Mouse (Mus musculus): ENCODE measurements around the gene Garnl3. TPM values are rescaled to one million over a fixed set of nuclear protein-coding genes. Genes with fewer than 3 reads are reported as not detected.

Gene Garnl3
- polyA plus RNA-seq, 1 experiment = 124 TPM

DNA sequence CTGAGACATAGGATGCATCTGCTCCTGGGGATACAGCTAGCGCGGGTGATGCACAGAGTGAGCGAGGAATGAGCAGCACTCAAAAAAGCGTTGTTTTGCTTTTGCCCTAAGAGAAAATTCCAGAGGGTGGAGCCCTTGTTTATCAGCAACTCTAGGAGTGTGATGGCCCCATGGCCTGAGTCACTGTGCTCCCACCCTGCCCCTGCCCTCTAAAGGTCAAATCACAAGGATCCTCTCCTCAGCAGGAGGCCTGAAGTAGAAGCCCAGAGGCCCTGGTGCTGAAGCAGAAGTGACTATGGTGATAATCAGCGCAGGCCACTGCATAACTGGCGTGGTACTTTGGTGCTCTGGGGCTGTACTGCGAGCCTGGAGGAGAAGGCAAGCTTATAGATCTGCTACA lies 28.1 kb upstream of the Garnl3 start:
- TF ChIP-seq CTCF (IDR thresholded peaks at IDR 0.05; ENCODE audit: extremely low read depth, insufficient read depth, low read length) (no peak), POLR2A (IDR thresholded peaks at IDR 0.05; ENCODE audit: extremely low read depth, insufficient read depth, low read length) (no peak)
- H3K4me1 ChIP-seq (ENCODE audit: control insufficient read depth, insufficient read depth, low read length) = peaks cover 5% of the 10 kb centered on the region
- H3K27ac ChIP-seq (ENCODE audit: insufficient read depth, low read length) = peak overlapping the region; percentile 14; the same call in 1 of the 2 replicates
- H3K4me3 ChIP-seq (ENCODE audit: insufficient read depth, low read length) = no peak overlapping the region

- H3K4me3 ChIP-seq (ENCODE audit: insufficient read depth, low read length) = no peak overlapping the region
- no peak for TF ChIP-seq CTCF (IDR thresholded peaks at IDR 0.05; ENCODE audit: extremely low read depth, insufficient read depth, low read length)
- no peak for TF ChIP-seq POLR2A (IDR thresholded peaks at IDR 0.05; ENCODE audit: extremely low read depth, insufficient read depth, low read length)
These were observed 27.4 kb upstream of the Garnl3 start for GRCm38 (mm10) chr2:33158895-33159294.

DNA sequence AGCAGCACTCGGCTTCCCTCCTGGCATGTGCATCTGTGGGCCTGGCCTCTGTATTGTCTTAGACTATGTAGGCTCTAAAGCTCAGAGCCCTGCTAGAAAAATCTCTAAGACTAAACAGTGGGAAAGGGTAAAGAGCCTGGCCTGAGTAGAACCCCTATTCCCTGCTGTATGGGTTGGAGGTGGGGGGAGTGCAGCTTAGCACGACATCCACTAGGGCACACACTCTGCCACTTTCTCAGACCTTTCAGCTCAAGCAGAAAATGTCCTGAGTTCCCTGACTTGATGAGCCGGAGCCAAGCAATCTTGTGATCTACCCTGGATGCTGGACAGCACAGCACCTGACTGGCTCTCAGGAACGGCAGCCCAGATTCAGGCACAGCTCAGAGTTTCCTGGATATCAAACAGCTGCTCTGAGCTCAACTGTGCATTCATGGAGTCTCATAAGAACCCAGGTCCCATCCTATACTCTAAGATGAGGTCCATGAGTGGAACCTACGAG lies 24.9 kb upstream of the Garnl3 start:
- no peak overlapping the region for H3K4me3 ChIP-seq (ENCODE audit: insufficient read depth, low read length)
- TF ChIP-seq CTCF (IDR thresholded peaks at IDR 0.05; ENCODE audit: extremely low read depth, insufficient read depth, low read length) (no peak), POLR2A (IDR thresholded peaks at IDR 0.05; ENCODE audit: extremely low read depth, insufficient read depth, low read length) (no peak)
- H3K27ac ChIP-seq (ENCODE audit: insufficient read depth, low read length) = no peak overlapping the region
- H3K4me1 ChIP-seq (ENCODE audit: control insufficient read depth, insufficient read depth, low read length) = peaks cover 5% of the 10 kb centered on the region

More at GRCm38 (mm10) chr2:33158895-33159294, 27.4 kb upstream of the Garnl3 start:
- Histone ChIP-seq H3K4me1 (ENCODE audit: control insufficient read depth, insufficient read depth, low read length) (peaks cover 5% of the 10 kb centered on the region), H3K27ac (ENCODE audit: insufficient read depth, low read length) (no peak overlapping the region)

GRCm38 (mm10) chr2:33154751-33155372 lies 23.4 kb upstream of the Garnl3 start:
- Histone ChIP-seq H3K4me3 (ENCODE audit: insufficient read depth, low read length) (no peak overlapping the region), H3K4me1 (ENCODE audit: control insufficient read depth, insufficient read depth, low read length) (peaks cover 3% of the 10 kb centered on the region), H3K27ac (ENCODE audit: insufficient read depth, low read length) (no peak overlapping the region)
- TF ChIP-seq CTCF (IDR thresholded peaks at IDR 0.05; ENCODE audit: extremely low read depth, insufficient read depth, low read length) (peak; percentile 97), POLR2A (IDR thresholded peaks at IDR 0.05; ENCODE audit: extremely low read depth, insufficient read depth, low read length) (no peak)

- TF ChIP-seq POLR2A (IDR thresholded peaks at IDR 0.05; ENCODE audit: extremely low read depth, insufficient read depth, low read length) (no peak), CTCF (IDR thresholded peaks at IDR 0.05; ENCODE audit: extremely low read depth, insufficient read depth, low read length) (no peak)
- Histone ChIP-seq H3K4me3 (ENCODE audit: insufficient read depth, low read length) (no peak overlapping the region), H3K27ac (ENCODE audit: insufficient read depth, low read length) (no peak overlapping the region), H3K4me1 (ENCODE audit: control insufficient read depth, insufficient read depth, low read length) (peaks cover 6% of the 10 kb centered on the region; the same call in 1 of the 2 replicates)
These were observed 15.5 kb upstream of the Garnl3 start for GRCm38 (mm10) chr2:33146994-33147393.

DNA sequence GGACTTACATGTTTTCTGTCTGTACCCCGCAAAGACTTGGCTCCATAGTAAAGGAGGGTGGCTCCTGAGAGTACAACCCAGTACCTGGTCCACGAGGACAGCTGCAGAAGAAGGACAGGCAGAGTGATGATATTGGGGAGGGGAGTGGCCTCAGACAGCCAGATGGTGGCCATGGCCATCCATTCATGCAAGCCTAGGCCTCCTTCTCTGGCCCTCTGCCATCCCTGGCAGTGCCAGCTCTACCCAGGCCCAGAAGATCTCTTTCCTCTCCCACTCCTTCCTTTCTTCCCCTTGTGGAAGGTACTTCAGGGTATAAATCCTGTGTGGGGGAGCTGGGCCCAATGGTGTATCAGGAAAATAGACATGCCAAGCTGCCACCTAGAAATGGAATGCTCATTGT lies 11.8 kb upstream of the Garnl3 start:
- no peak for TF ChIP-seq POLR2A (IDR thresholded peaks at IDR 0.05; ENCODE audit: extremely low read depth, insufficient read depth, low read length)
- TF ChIP-seq CTCF (IDR thresholded peaks at IDR 0.05; ENCODE audit: extremely low read depth, insufficient read depth, low read length) = no peak
- Histone ChIP-seq H3K27ac (ENCODE audit: insufficient read depth, low read length) (no peak overlapping the region), H3K4me3 (ENCODE audit: insufficient read depth, low read length) (no peak overlapping the region), H3K4me1 (ENCODE audit: control insufficient read depth, insufficient read depth, low read length) (peaks cover 6% of the 10 kb centered on the region; the same call in 1 of the 2 replicates)

GRCm38 (mm10) chr2:33138491-33138890 lies 7.0 kb upstream of the Garnl3 start:
- no peaks in the 10 kb centered on the region for H3K4me1 ChIP-seq (ENCODE audit: control insufficient read depth, insufficient read depth, low read length)
- TF ChIP-seq POLR2A (IDR thresholded peaks at IDR 0.05; ENCODE audit: extremely low read depth, insufficient read depth, low read length) = no peak
- TF ChIP-seq CTCF (IDR thresholded peaks at IDR 0.05; ENCODE audit: extremely low read depth, insufficient read depth, low read length) = no peak
- H3K4me3 ChIP-seq (ENCODE audit: insufficient read depth, low read length) = no peak overlapping the region
- no peak overlapping the region for H3K27ac ChIP-seq (ENCODE audit: insufficient read depth, low read length)

DNA sequence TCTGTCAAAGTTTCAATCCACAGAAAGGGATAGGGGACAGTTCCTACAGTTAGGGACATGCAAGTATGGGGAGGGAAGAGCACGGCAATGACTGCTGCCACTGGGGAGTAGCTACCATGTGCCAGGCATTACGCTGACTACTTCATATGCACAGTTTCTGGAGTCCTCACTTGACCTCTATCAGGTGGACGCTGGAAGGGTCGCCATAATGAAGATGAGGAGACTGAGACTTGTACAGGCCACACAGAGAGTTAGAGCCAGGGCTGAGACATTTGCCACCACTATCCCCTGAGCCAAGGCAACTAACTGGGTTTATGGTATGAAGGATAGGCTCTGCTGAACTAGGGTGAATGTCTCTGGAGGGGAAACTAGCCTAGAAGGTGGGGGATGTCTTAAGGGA lies 6.3 kb upstream of the Garnl3 start:
- Histone ChIP-seq H3K27ac (ENCODE audit: insufficient read depth, low read length) (no peak overlapping the region), H3K4me1 (ENCODE audit: control insufficient read depth, insufficient read depth, low read length) (no peaks in the 10 kb centered on the region), H3K4me3 (ENCODE audit: insufficient read depth, low read length) (no peak overlapping the region)
- TF ChIP-seq CTCF (IDR thresholded peaks at IDR 0.05; ENCODE audit: extremely low read depth, insufficient read depth, low read length) (no peak), POLR2A (IDR thresholded peaks at IDR 0.05; ENCODE audit: extremely low read depth, insufficient read depth, low read length) (no peak)

DNA sequence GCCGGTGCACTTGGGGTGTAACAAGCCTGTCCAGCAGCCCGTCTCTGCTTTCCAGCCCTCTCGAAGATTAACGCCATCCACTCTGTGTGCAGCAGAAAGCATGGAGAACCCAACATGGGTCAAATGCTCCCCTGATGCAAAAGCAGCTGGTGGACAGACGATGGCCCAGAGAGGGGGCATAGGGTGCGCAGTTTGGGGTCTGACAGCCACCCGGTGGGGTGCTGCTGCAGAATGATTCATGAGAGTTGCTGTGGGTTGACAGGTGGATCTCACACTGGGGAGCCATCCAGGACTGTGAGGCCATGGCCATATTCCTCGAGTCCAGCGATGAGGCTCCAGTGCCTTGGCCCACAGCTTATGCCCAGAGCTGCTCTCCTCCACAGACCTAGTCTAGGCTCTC lies 5.8 kb upstream of the Garnl3 start:
- no peak for TF ChIP-seq CTCF (IDR thresholded peaks at IDR 0.05; ENCODE audit: extremely low read depth, insufficient read depth, low read length)
- TF ChIP-seq POLR2A (IDR thresholded peaks at IDR 0.05; ENCODE audit: extremely low read depth, insufficient read depth, low read length) = no peak
- no peak overlapping the region for H3K4me3 ChIP-seq (ENCODE audit: insufficient read depth, low read length)
- no peaks in the 10 kb centered on the region for H3K4me1 ChIP-seq (ENCODE audit: control insufficient read depth, insufficient read depth, low read length)
- no peak overlapping the region for H3K27ac ChIP-seq (ENCODE audit: insufficient read depth, low read length)

GRCm38 (mm10) chr2:33136366-33136765 lies 4.9 kb upstream of the Garnl3 start:
- H3K4me3 ChIP-seq (ENCODE audit: insufficient read depth, low read length) = no peak overlapping the region
- TF ChIP-seq POLR2A (IDR thresholded peaks at IDR 0.05; ENCODE audit: extremely low read depth, insufficient read depth, low read length) (no peak), CTCF (IDR thresholded peaks at IDR 0.05; ENCODE audit: extremely low read depth, insufficient read depth, low read length) (no peak)

More at GRCm38 (mm10) chr2:33136366-33136765, 4.9 kb upstream of the Garnl3 start:
- Histone ChIP-seq H3K4me1 (ENCODE audit: control insufficient read depth, insufficient read depth, low read length) (no peaks in the 10 kb centered on the region), H3K27ac (ENCODE audit: insufficient read depth, low read length) (no peak overlapping the region)
